Mouse (Mus musculus) kidney, postnatal 4 days (tissue): ENCODE measurements around the gene Efr3b.

Source experiments
- DNase-seq, 2 experiments: peaks; one replicate each; pipeline ENCODE4 v3.0.0; 2021; ENCODE audit warnings: mixed read lengths in 2 of 2

Efr3b gene

DNA sequence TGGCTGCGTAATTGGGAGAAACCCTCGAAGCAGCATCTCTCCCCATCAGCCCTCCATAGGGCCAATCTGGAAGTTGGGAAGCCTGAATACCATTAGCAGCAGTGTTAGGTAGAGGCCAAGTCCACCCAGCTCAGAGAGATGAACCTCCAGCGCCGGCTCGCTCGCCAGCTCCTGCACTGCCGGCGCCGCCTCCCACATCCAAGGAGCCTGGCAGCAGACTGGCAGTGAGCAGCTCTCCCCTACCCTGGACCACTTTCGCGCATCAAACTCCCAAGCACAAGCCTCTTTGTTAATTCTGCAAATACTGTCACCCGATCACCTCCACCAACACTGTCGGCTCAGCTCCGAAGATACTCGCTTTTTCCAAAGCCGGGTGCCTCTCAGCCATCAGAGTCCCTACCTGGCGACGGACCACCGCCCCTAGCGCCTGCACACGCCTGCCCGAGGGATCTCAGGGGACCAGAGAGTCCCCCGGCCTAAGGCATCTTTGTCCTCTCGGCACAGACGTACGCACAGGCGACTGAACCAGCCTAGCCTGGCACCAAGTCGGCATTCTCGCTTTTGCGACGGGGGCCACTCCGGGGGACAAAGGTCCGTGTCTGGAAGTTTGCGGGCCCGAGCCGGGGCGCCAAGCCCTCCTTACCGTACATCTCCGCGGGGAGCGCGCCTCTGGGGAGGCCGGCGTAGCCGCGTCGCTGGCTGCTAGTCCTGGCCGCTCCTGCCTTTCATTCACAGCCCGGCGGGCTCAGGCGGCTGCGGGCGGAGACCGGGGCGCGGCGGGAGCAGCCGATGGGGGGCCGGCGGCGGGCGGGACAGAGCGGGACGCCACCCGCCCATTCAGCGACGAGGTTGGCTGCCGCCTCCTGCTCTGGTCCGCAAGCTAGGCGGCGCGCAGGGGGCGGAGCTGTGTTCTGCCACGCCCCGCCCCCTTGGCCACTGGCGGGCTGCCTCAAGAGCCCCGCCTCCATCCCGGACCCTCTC lies at the start of gene Efr3b:
TSS of gene Efr3b (minus strand) at position 855 of the 981 bp plus-strand sequence.
- DNase-seq = peak; percentile 87 to 91

DNA sequence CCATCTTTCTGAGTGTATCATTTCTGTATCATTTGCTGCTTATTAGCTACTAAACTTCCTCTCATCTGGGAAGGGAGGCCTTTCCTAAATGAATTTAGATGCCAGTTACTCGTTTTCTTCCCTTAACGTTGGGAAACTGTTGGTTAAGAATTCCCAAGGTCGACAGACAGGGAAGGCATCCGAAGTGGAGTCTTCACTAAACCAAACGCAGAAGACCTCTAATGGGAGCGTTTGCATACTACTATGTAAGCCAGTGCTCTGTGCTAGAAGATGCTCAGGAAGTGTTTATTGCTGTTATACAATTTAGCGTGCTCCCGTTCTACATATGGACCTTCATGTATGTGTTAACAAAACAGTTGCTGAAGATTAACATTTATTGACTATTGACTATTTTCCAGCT lies 44.7 kb upstream of the Efr3b start:
- no peak for DNase-seq

- DNase-seq = peak; percentile 97
These were observed 43.7 kb upstream of the Efr3b start, which contains the start of gene Dnajc27 for GRCm38 (mm10) chr12:4082132-4083001. Dnajc27 (plus strand) TSS chr12:4082583.

GRCm38 (mm10) chr12:4080311-4080710 lies 41.6 kb upstream of the Efr3b start:
- DNase-seq = peak; percentile 87 to 90

DNA sequence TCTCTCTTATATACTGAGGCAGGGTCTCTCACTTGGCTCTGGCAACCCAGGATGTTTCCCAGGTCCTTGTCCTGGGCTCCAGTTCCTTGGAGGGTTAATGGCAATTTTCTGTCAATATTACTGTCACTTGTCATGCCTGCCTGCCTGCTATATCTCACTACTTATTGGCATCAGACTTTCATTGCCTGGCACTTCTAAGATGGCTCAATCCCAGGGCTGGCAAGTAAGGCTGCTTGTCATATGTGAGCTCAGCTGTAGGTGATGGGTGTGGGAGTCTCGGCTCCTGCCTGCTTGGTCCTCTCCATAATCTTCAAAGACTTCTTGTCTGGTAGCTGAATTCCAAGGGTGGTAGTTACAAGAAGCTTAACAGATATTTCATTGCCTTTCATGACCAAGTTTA lies 39.4 kb upstream of the Efr3b start:
- DNase-seq = no peak

DNA sequence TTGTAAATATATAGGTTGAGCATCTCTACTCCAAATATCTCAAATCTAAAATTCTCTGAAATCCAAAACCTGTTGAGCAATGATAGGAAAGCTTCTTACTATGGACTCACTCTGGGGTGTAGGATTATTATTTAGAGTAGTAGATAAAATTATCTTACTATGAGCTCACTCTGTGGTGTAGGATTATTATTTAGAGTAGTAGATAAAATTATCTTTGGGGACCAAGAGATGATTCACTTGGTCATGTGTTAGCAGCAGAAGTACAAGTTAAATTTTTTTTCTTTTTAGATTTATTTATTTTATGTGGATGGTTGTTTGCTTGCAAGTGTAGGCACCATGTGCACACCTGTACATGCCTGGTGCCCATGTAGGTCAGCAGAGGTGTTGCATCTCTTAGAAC lies 37.7 kb upstream of the Efr3b start:
- no peak for DNase-seq

GRCm38 (mm10) chr12:4075407-4075806 lies 36.7 kb upstream of the Efr3b start:
- no peak for DNase-seq

- no peak for DNase-seq
These were observed 33.0 kb upstream of the Efr3b start for GRCm38 (mm10) chr12:4071671-4072070.

- DNase-seq = no peak
These were observed 29.8 kb upstream of the Efr3b start for GRCm38 (mm10) chr12:4068551-4068950.

DNA sequence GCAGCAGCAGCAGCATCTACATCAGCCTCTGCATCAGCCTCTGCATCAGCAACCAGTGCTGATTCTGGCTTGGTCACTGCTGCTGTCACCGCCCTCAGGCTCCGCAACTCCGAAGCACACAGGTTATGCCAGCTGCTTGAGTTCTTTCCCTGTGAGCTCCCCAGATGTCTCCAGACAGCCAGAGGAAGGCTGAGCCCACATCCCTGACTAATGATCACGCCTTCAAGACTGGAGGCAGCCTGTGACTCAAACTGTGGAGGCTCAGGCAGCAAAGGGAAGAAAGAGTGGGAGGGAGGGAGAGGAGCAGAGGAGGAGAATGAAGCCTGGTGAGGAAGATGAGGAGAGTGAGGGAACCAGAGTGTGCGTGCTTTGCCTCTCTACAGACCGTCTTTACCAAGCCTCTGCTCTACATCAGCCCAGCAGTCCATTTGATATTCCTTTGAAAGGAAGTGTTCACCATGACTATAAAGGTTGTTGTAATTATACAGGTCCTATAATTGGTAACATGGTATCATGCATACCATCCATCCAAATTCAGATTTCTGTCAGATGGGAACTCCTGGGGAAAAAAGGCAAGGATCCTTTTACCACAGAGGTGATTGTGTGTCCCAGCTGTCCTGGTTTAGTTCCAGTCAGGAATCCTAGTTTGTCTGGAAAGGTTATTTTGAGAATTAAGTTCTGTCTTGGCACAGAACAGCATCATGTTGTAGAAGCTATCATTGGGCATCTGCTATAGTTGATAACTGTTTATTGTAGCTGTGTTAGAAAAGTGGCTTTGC lies 28.2 kb upstream of the Efr3b start:
- DNase-seq = no peak

DNA sequence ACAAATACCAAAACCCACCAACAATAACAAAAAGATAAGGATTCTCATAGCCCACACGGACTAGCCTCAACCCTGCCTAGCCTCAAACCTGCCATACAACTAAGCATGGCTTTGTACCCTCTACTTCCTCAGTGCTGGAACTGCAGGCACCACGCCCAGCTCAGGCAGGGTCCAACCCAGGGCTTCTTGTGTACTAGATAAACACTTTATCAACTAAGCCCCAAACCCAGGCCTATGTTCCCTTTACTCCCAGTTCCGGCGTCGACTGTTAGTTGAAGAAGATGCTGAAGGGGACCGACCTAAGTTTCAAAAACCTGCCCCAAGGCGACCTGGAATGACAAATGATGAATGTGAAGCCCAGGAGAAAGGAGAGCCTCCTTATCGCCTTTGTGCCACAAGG lies 27.2 kb upstream of the Efr3b start:
- no peak for DNase-seq

- DNase-seq = no peak
These were observed 26.8 kb upstream of the Efr3b start for GRCm38 (mm10) chr12:4065498-4065897.

DNA sequence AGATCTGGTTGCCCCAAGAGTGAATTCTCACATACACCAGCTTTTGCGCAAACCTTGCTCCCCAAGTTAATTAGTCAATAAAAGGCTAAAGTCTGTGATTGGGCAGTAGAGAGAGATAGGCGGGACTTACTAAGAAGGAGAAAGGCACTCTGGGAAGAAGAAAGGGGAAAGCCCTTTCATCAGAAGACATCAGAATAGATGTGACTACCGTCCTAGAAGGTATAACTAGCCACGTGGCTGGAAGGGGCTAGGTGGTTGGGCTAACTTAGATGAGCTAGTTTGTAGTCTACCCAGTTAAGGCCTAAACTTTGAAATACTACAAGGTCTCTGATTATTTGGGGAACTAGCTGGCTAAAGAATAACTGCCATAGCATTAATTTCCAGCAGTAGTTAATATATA lies 21.0 kb upstream of the Efr3b start:
- DNase-seq = no peak

DNA sequence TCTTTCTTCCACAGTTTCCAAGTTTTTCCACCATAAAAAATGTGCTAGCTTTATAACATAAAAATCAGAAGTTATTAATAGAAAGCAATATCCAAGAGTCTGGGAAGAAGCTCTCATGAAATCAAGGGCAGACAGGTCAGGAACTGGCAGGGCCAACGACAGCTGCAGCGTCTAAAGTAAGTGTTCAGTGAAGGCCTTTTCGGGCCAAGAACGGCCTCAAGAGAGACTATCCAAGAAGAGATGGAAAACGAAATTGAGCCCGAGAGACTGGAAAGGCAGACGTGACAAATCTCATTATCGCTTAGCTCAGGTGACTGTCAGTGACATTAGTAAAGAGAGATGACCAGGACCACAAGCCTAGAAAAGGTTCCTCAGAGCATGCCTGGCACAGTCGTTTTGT lies 19.6 kb upstream of the Efr3b start:
- no peak for DNase-seq

DNA sequence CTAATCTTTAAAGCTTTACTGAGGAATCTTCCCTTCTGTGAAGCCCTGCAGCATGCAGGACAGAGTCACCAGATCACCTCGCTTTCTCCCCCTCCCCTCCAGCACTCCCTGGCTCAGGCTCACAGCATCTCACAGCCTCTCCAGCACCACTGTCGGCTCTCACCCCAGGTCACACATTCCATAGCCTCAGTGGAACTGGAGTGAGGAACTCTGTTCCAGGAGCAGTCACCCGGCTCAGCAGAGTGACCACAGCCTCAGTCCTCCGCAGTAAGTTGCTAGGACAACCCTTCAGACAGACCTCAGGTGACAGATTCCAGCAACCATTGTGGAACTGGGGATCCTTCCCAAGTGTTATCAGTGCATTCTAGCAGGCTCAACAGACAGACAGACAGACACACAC lies 16.1 kb upstream of the Efr3b start:
- DNase-seq = no peak

DNA sequence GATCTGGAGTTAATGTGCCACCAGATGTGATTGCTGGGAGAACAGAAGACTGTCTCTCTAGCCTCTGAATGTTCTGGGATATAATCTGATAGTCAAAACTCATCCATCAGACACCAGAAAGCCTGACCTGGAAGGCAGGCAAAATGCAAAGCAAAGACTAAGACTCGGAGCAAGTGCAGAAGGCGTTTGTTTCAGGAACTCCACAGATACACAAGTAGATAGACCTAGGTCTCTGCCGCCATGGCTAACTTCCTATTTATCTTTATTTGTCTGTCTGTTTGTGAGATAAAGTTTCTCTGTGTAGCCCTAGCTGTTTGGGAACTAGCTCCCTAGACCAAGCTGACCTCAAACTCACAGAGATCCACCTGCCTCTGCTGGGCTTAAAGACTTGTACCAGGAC lies 14.9 kb upstream of the Efr3b start:
- no peak for DNase-seq

- DNase-seq = no peak
These were observed 12.2 kb upstream of the Efr3b start for GRCm38 (mm10) chr12:4050861-4051425.

DNA sequence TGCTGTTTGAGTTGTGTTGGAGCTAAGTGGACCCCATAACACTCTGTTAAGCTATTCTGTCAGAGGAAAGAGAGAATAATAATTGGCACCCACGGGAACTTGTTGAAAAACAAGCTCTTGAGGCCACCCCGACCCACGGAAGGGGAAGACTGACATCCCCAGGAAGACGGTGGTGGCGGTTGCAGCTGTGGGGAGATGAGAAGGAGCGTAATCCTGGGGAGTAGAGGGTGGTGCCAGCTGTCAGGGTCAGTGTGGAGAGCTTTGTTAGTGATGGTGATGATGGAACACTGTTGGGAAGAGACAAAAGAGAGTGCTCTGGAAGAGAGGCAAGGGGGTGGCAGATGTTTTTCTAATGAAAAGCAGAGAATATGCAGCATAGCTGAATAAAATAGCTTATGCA lies 9.3 kb upstream of the Efr3b start:
- DNase-seq = no peak

GRCm38 (mm10) chr12:4045992-4046391 lies 7.3 kb upstream of the Efr3b start:
- DNase-seq = no peak

- DNase-seq = no peak
These were observed 3.7 kb upstream of the Efr3b start for GRCm38 (mm10) chr12:4042411-4042810.

DNA sequence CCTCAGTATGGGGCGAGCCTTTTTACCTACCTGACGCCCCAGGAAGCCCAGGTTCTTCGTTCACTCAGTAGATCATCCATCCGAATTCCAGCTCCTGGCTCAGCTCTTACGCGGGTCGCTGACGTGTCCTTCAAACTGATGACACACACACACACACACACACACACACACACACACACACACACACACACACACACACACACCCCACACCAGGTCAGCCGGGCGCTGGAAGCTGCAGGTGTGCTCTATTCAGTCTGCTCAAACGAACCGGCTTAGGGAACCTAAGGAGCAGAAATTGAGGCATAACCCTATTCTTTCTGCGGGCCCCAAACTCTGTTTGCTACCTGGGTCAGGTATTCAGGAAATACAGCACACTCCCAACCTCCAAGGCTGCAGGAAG lies 331 bp upstream of the Efr3b start:
- no peak for DNase-seq

DNA sequence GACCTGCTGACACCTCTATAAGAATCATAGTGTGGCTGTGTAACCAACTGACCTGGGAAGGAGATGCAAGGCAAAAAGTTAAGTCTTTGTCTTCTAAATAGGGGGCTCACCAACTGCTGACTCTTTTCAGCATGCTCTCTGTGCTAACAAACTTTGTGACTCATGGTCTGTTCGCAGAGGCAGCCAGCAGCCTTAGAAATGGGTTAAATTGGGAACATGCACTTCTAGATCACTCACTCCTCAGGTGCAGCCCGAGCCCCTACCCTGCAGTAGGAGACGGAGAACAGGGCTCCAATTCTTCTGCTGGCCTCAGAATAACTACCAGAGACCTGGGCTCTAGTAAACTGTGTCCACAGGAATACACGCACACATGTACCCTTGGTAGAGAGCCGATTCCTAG lies 1.2 kb downstream of the Efr3b start:
- DNase-seq = no peak
